Mouse (Mus musculus) midbrain, postnatal 0 days (tissue): ENCODE measurements around the gene Zfp507. TPM values are rescaled to one million over a fixed set of nuclear protein-coding genes. Genes with fewer than 3 reads are reported as not detected.

Experiments
- ATAC-seq: fragments of 200-750 bp; cut with Nextera tagmentation; 2 replicates; pipeline ENCODE4 v1.8.0; 2017; ENCODE audit warnings: moderate number of reproducible peaks, mild to moderate bottlenecking, moderate TSS enrichment, moderate library complexity; ENCODE audit not compliant: low FRiP score
- DNase-seq: peaks from one replicate; pipeline ENCODE4 v3.0.0-alpha.2; 2015; ENCODE audit warnings: low spot score
- H3K27ac ChIP-seq: fragments of 300-500 bp; sonication (generic); 2 replicates; pipeline ENCODE4 v1.5.1; 2014; ENCODE audit warnings: low read depth, mild to moderate bottlenecking, low read length, mixed read lengths
- H3K27me3 ChIP-seq: fragments of 300-500 bp; sonication (generic); 2 replicates; pipeline ENCODE4 v1.6.1; 2014; ENCODE audit warnings: low read length, control low read depth, mixed read lengths; ENCODE audit not compliant: insufficient read depth
- H3K36me3 ChIP-seq: fragments of 300-500 bp; sonication (generic); 2 replicates; pipeline ENCODE4 v1.6.1; 2014; ENCODE audit warnings: low read length, control low read depth, mixed read lengths; ENCODE audit not compliant: insufficient read depth
- H3K4me1 ChIP-seq: fragments of 300-500 bp; sonication (generic); 2 replicates; pipeline ENCODE4 v1.6.1; 2014; ENCODE audit warnings: mild to moderate bottlenecking, control low read depth, antibody characterized with exemption, low read length, mixed read lengths; ENCODE audit not compliant: insufficient read depth
- H3K4me2 ChIP-seq: fragments of 300-500 bp; sonication (generic); 2 replicates; pipeline ENCODE4 v1.6.1; 2014; ENCODE audit warnings: low read depth, mild to moderate bottlenecking, low read length, mixed read lengths; ENCODE audit not compliant: poor library complexity, severe bottlenecking
- H3K4me3 ChIP-seq: fragments of 300-500 bp; sonication (generic); 2 replicates; pipeline ENCODE4 v1.5.1; 2014; ENCODE audit warnings: low read depth, mild to moderate bottlenecking, low read length, moderate library complexity
- H3K9ac ChIP-seq: fragments of 300-500 bp; sonication (generic); replicated peaks from 2 replicates; pipeline ENCODE4 v1.6.1; 2014; ENCODE audit warnings: mild to moderate bottlenecking, low read length, moderate library complexity, mixed read lengths; ENCODE audit not compliant: poor library complexity, severe bottlenecking
- H3K9me3 ChIP-seq: fragments of 300-500 bp; sonication (generic); 2 replicates; pipeline ENCODE4 v1.6.1; 2016; ENCODE audit warnings: low read length, control low read depth
- CTCF ChIP-seq: IDR thresholded peaks from 2 replicates; pipeline ENCODE4 v1.5.1; 2016; ENCODE audit warnings: antibody characterized with exemption, mild to moderate bottlenecking
- WGBS: fragments of 180-500 bp; shearing (Covaris S2); extraction: QIAGEN DNeasy Blood & Tissue Kit; methylation state at CpG from one replicate; pipeline ENCODE4 v1.1.7; 2014; 5-methylcytosine and 5-hydroxymethylcytosine counted together
- polyA plus RNA-seq: library from polyadenylated mRNA; unstranded; fragments of >200 nt; fragmentation: Nextera tagmentation; extraction: Ambion mirVana; gene quantifications from 2 replicates; pipeline ENCODE4 v1.2.1, GENCODE M21; 2015
- total RNA-seq: library from RNA; depleted of rRNA; stranded (reverse); fragments of >200 nt; gene quantifications from 2 replicates; pipeline ENCODE4 v1.2.3, GENCODE M21; 2014

Zfp507 gene
- total and polyA plus RNA-seq, 2 experiments from 2014 or later, result 9.0 to 20.8 TPM

- peaks cover 20% of the 10 kb centered on the region for H3K36me3 ChIP-seq
- no peak for TF ChIP-seq CTCF
Observed at GRCm38 (mm10) chr7:35747397-35747964, 55.3 kb downstream of the Zfp507 start.

GRCm38 (mm10) chr7:35746686-35747396 is 56.0 kb downstream of the Zfp507 start:
- Histone ChIP-seq H3K27ac (no peak overlapping the region), H3K4me2 (no peak overlapping the region), H3K9me3 (no peaks in the 10 kb centered on the region), H3K4me1 (no peaks in the 10 kb centered on the region), H3K4me3 (no peak overlapping the region), H3K27me3 (no peaks in the 10 kb centered on the region), H3K36me3 (peaks cover 20% of the 10 kb centered on the region), H3K9ac (no peak overlapping the region)
- 69% methylated on average over 12 of the region's 12 CpGs for WGBS
- DNase-seq (no peak), ATAC-seq (no peak)
- TF ChIP-seq CTCF, result no peak

More at GRCm38 (mm10) chr7:35747397-35747964, 55.3 kb downstream of the Zfp507 start:
- DNase-seq (no peak), ATAC-seq (0 out of 2 replicates have a peak, but pooled peaks have one; percentile 44)
- no peak overlapping the region for H3K4me3 ChIP-seq
- H3K4me2 ChIP-seq, result no peak overlapping the region
- no peaks in the 10 kb centered on the region for H3K9me3 ChIP-seq
- H3K27me3 ChIP-seq, result no peaks in the 10 kb centered on the region
- no peak overlapping the region for H3K27ac ChIP-seq
- no peak overlapping the region for H3K9ac ChIP-seq
- 23% methylated on average over 14 of the region's 14 CpGs for WGBS
- no peaks in the 10 kb centered on the region for H3K4me1 ChIP-seq

- Histone ChIP-seq H3K36me3 (peaks cover 20% of the 10 kb centered on the region), H3K4me1 (no peaks in the 10 kb centered on the region), H3K27ac (no peak overlapping the region), H3K27me3 (no peaks in the 10 kb centered on the region), H3K4me2 (no peak overlapping the region), H3K9ac (no peak overlapping the region), H3K9me3 (no peaks in the 10 kb centered on the region), H3K4me3 (no peak overlapping the region)
- DNase-seq (no peak), ATAC-seq (no peak)
- TF ChIP-seq CTCF, result no peak
- 90% methylated on average over 6 of the region's 6 CpGs for WGBS
Observed at GRCm38 (mm10) chr7:35745281-35745702, 57.5 kb downstream of the Zfp507 start.

GRCm38 (mm10) chr7:35744771-35745170 is 58.0 kb downstream of the Zfp507 start:
- H3K36me3 ChIP-seq, result peaks cover 20% of the 10 kb centered on the region
- no peak overlapping the region for H3K9ac ChIP-seq
- H3K4me3 ChIP-seq, result no peak overlapping the region
- H3K4me1 ChIP-seq, result no peaks in the 10 kb centered on the region
- no peaks in the 10 kb centered on the region for H3K9me3 ChIP-seq
- H3K4me2 ChIP-seq, result no peak overlapping the region
- DNase-seq, result no peak
- ATAC-seq, result no peak
- no peak for TF ChIP-seq CTCF
- WGBS, result 91% methylated on average over 9 of the region's 9 CpGs
- H3K27me3 ChIP-seq, result no peaks in the 10 kb centered on the region
- no peak overlapping the region for H3K27ac ChIP-seq

- Histone ChIP-seq H3K4me1 (no peaks in the 10 kb centered on the region), H3K9me3 (no peaks in the 10 kb centered on the region), H3K4me3 (no peak overlapping the region), H3K4me2 (no peak overlapping the region), H3K27me3 (no peaks in the 10 kb centered on the region), H3K27ac (no peak overlapping the region), H3K9ac (no peak overlapping the region), H3K36me3 (peaks cover 9% of the 10 kb centered on the region)
- DNase-seq (no peak), ATAC-seq (no peak)
- no peak for TF ChIP-seq CTCF
- 88% methylated on average over 5 of the region's 5 CpGs for WGBS
Observed at GRCm38 (mm10) chr7:35742310-35742709, 60.5 kb downstream of the Zfp507 start.

GRCm38 (mm10) chr7:35741858-35742257 is 60.9 kb downstream of the Zfp507 start:
- Histone ChIP-seq H3K9ac (no peak overlapping the region), H3K4me2 (no peak overlapping the region), H3K27ac (no peak overlapping the region), H3K4me1 (no peaks in the 10 kb centered on the region), H3K9me3 (no peaks in the 10 kb centered on the region), H3K4me3 (no peak overlapping the region), H3K27me3 (no peaks in the 10 kb centered on the region), H3K36me3 (peaks cover 9% of the 10 kb centered on the region)
- DNase-seq (no peak), ATAC-seq (no peak)
- TF ChIP-seq CTCF, result no peak
- 68% methylated on average over 5 of the region's 5 CpGs for WGBS
